Mouse (Mus musculus): ENCODE measurements around the gene Atg13. TPM values are rescaled to one million over a fixed set of nuclear protein-coding genes. Genes with fewer than 3 reads are reported as not detected.

Gene Atg13
- polyA plus RNA-seq, 1 experiment, result 35.7 TPM

GRCm38 (mm10) chr2:91642825-91643415 lies 67.5 kb downstream of the Atg13 start:
- no peaks in the 10 kb centered on the region for H3K4me1 ChIP-seq (ENCODE audit: control insufficient read depth, insufficient read depth, low read length)
- H3K4me3 ChIP-seq (ENCODE audit: insufficient read depth, low read length), result no peak overlapping the region
- H3K27ac ChIP-seq (ENCODE audit: insufficient read depth, low read depth, low read length), result no peak overlapping the region
- TF ChIP-seq CTCF (IDR thresholded peaks at IDR 0.05; ENCODE audit: low read depth, low read length) (no peak), POLR2A (IDR thresholded peaks at IDR 0.05; ENCODE audit: borderline replicate concordance, low read depth, low read length) (no peak)

- Histone ChIP-seq H3K4me1 (ENCODE audit: control insufficient read depth, insufficient read depth, low read length) (peaks cover 6% of the 10 kb centered on the region; the same call in 1 of the 2 replicates), H3K27ac (ENCODE audit: insufficient read depth, low read depth, low read length) (no peak overlapping the region), H3K4me3 (ENCODE audit: insufficient read depth, low read length) (no peak overlapping the region)
- TF ChIP-seq POLR2A (IDR thresholded peaks at IDR 0.05; ENCODE audit: borderline replicate concordance, low read depth, low read length) (no peak), CTCF (IDR thresholded peaks at IDR 0.05; ENCODE audit: low read depth, low read length) (no peak)
Measured at GRCm38 (mm10) chr2:91638931-91639330, 71.4 kb downstream of the Atg13 start.

- TF ChIP-seq CTCF (IDR thresholded peaks at IDR 0.05; ENCODE audit: low read depth, low read length), result no peak
- no peak for TF ChIP-seq POLR2A (IDR thresholded peaks at IDR 0.05; ENCODE audit: borderline replicate concordance, low read depth, low read length)
- Histone ChIP-seq H3K4me3 (ENCODE audit: insufficient read depth, low read length) (no peak overlapping the region), H3K4me1 (ENCODE audit: control insufficient read depth, insufficient read depth, low read length) (peaks cover 6% of the 10 kb centered on the region; the same call in 1 of the 2 replicates), H3K27ac (ENCODE audit: insufficient read depth, low read depth, low read length) (no peak overlapping the region)
Measured at GRCm38 (mm10) chr2:91636727-91637338, 73.5 kb downstream of the Atg13 start.

GRCm38 (mm10) chr2:91636229-91636628 lies 74.1 kb downstream of the Atg13 start, which contains the start of gene F2:
Gene F2, minus strand, starts transcription at chr2:91636414.
- TF ChIP-seq POLR2A (IDR thresholded peaks at IDR 0.05; ENCODE audit: borderline replicate concordance, low read depth, low read length) (no peak), CTCF (IDR thresholded peaks at IDR 0.05; ENCODE audit: low read depth, low read length) (no peak)
- peaks cover 6% of the 10 kb centered on the region; the same call in 1 of the 2 replicates for H3K4me1 ChIP-seq (ENCODE audit: control insufficient read depth, insufficient read depth, low read length)
- H3K27ac ChIP-seq (ENCODE audit: insufficient read depth, low read depth, low read length), result no peak within 1 kb of the TSS
- H3K4me3 ChIP-seq (ENCODE audit: insufficient read depth, low read length), result no peak within 1 kb of the TSS

DNA sequence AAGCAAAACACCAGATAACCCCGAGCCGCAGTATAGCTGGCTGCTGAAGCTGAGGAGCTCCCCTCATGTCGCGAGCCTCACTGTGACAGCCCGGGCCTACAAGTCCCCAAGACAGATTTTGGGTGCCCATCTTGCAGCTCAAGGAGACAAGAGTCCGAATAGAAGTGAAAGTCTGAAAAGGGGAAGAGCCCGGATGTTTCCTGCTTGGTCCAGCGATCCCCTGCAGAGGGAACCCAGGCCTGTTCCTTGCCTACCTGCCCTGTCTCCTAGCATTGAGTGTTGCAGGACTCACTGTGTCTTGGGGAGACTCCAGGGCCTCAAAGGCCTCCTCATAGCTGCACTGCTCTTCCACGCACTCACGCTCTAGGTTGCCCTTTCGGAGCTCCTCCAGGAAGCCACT lies 74.9 kb downstream of the Atg13 start:
- Histone ChIP-seq H3K4me3 (ENCODE audit: insufficient read depth, low read length) (no peak overlapping the region), H3K27ac (ENCODE audit: insufficient read depth, low read depth, low read length) (no peak overlapping the region), H3K4me1 (ENCODE audit: control insufficient read depth, insufficient read depth, low read length) (peaks cover 6% of the 10 kb centered on the region; the same call in 1 of the 2 replicates)
- TF ChIP-seq CTCF (IDR thresholded peaks at IDR 0.05; ENCODE audit: low read depth, low read length) (no peak), POLR2A (IDR thresholded peaks at IDR 0.05; ENCODE audit: borderline replicate concordance, low read depth, low read length) (no peak)

DNA sequence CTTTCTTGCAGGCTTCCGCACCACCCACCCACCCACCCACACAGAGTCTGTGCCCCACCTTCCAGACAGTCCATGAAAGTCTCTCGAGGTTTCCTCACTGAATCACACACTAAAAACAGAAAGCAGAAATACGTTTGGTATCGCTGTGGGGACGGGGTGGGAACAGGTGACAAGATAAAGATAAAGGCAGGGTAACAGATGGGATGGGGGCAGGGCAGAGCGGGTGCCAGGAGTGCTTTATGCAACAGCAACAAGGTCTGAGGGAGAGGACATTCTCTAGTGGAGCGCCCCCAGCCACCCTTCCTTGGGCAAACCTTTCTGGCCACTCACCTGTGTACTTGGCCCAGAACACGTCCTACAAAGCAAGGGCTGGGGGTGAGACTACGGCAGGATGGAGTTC lies 75.5 kb downstream of the Atg13 start:
- H3K27ac ChIP-seq (ENCODE audit: insufficient read depth, low read depth, low read length), result no peak overlapping the region
- peaks cover 6% of the 10 kb centered on the region; the same call in 1 of the 2 replicates for H3K4me1 ChIP-seq (ENCODE audit: control insufficient read depth, insufficient read depth, low read length)
- TF ChIP-seq POLR2A (IDR thresholded peaks at IDR 0.05; ENCODE audit: borderline replicate concordance, low read depth, low read length), result no peak
- TF ChIP-seq CTCF (IDR thresholded peaks at IDR 0.05; ENCODE audit: low read depth, low read length), result no peak
- H3K4me3 ChIP-seq (ENCODE audit: insufficient read depth, low read length), result no peak overlapping the region

- H3K27ac ChIP-seq (ENCODE audit: insufficient read depth, low read depth, low read length), result no peak overlapping the region
- TF ChIP-seq CTCF (IDR thresholded peaks at IDR 0.05; ENCODE audit: low read depth, low read length), result no peak
- TF ChIP-seq POLR2A (IDR thresholded peaks at IDR 0.05; ENCODE audit: borderline replicate concordance, low read depth, low read length), result no peak
Measured at GRCm38 (mm10) chr2:91633334-91633977, 76.9 kb downstream of the Atg13 start.

GRCm38 (mm10) chr2:91632316-91632715 lies 78.1 kb downstream of the Atg13 start:
- TF ChIP-seq POLR2A (IDR thresholded peaks at IDR 0.05; ENCODE audit: borderline replicate concordance, low read depth, low read length) (no peak), CTCF (IDR thresholded peaks at IDR 0.05; ENCODE audit: low read depth, low read length) (no peak)
- Histone ChIP-seq H3K4me3 (ENCODE audit: insufficient read depth, low read length) (no peak overlapping the region), H3K4me1 (ENCODE audit: control insufficient read depth, insufficient read depth, low read length) (peaks cover 6% of the 10 kb centered on the region; the same call in 1 of the 2 replicates), H3K27ac (ENCODE audit: insufficient read depth, low read depth, low read length) (no peak overlapping the region)

More at GRCm38 (mm10) chr2:91633334-91633977, 76.9 kb downstream of the Atg13 start:
- Histone ChIP-seq H3K4me3 (ENCODE audit: insufficient read depth, low read length) (no peak overlapping the region), H3K4me1 (ENCODE audit: control insufficient read depth, insufficient read depth, low read length) (peaks cover 6% of the 10 kb centered on the region; the same call in 1 of the 2 replicates)

DNA sequence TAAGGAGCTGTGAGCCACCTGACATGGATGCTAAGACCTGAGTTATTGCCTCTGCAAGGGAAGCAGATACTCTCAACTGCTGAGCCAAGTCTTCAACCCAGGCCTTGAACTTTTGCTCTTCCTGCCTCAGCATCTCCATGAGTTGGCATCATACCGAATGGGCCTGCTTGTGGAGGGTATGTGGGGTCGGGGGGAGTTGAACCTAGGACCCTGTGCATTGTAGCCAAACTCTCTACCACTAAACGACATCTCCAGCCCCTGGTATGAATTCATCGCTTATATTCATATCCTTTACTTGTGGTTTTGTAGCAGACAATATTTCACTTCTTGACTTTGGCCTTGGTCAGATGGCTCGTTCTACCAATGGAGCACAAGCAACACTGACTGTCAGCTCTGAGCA lies 78.5 kb downstream of the Atg13 start:
- TF ChIP-seq POLR2A (IDR thresholded peaks at IDR 0.05; ENCODE audit: borderline replicate concordance, low read depth, low read length) (no peak), CTCF (IDR thresholded peaks at IDR 0.05; ENCODE audit: low read depth, low read length) (no peak)
- Histone ChIP-seq H3K4me3 (ENCODE audit: insufficient read depth, low read length) (no peak overlapping the region), H3K27ac (ENCODE audit: insufficient read depth, low read depth, low read length) (no peak overlapping the region), H3K4me1 (ENCODE audit: control insufficient read depth, insufficient read depth, low read length) (peaks cover 6% of the 10 kb centered on the region; the same call in 1 of the 2 replicates)

DNA sequence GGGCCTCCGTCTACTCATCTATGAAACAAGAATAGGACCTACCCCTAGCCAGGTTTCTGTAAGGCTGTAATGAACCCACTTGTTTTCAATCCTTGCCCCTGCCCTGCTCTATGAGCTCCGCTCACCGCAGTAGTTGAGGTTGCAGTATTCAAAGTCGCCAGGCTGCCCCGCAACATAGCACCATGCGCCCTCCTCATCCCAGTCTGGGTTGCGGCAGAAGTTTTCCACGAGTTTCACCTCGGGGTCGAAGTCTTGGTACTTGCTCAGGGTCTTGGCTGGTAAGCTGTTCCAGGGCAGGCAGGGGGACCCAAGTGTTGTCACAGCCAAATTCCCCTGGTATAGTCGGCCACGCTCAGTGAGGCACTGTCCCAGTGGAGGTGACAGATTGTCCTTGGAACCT lies 80.0 kb downstream of the Atg13 start:
- H3K4me3 ChIP-seq (ENCODE audit: insufficient read depth, low read length), result no peak overlapping the region
- no peak overlapping the region for H3K27ac ChIP-seq (ENCODE audit: insufficient read depth, low read depth, low read length)
- TF ChIP-seq CTCF (IDR thresholded peaks at IDR 0.05; ENCODE audit: low read depth, low read length), result no peak
- no peak for TF ChIP-seq POLR2A (IDR thresholded peaks at IDR 0.05; ENCODE audit: borderline replicate concordance, low read depth, low read length)

More for the DNA sequence above, 80.0 kb downstream of the Atg13 start:
- 0 out of 2 replicates have a peak, but pooled peaks cover 2% of the 10 kb centered on the region for H3K4me1 ChIP-seq (ENCODE audit: control insufficient read depth, insufficient read depth, low read length)
